Mouse (Mus musculus) intestine, postnatal 0 days (tissue): ENCODE data around the gene Nod1. TPM values are rescaled to one million over a fixed set of nuclear protein-coding genes. Genes with fewer than 3 reads are reported as not detected.

Experiments used
- ATAC-seq: fragments of 200-750 bp; cut with Nextera tagmentation; 2 replicates; pipeline ENCODE4 v1.8.0; 2017; ENCODE audit warnings: mild to moderate bottlenecking, moderate TSS enrichment, moderate library complexity
- H3K27ac ChIP-seq: fragments of 300-500 bp; sonication (generic); 2 replicates; pipeline ENCODE4 v1.5.1; 2014; ENCODE audit warnings: mild to moderate bottlenecking, low read depth, low read length, moderate library complexity
- H3K27me3 ChIP-seq: fragments of 300-500 bp; sonication (generic); replicated peaks from 2 replicates; pipeline ENCODE4 v1.6.1; 2014; ENCODE audit warnings: low read length, mixed read lengths; ENCODE audit not compliant: control insufficient read depth, insufficient read depth
- H3K36me3 ChIP-seq: fragments of 300-500 bp; sonication (generic); 2 replicates; pipeline ENCODE4 v1.6.1; 2014; ENCODE audit warnings: mild to moderate bottlenecking, moderate library complexity; ENCODE audit not compliant: control insufficient read depth, insufficient read depth
- H3K4me1 ChIP-seq: fragments of 300-500 bp; sonication (generic); replicated peaks from 2 replicates; pipeline ENCODE4 v1.6.1; 2014; ENCODE audit warnings: antibody characterized with exemption, low read length, mixed read lengths; ENCODE audit not compliant: control insufficient read depth, insufficient read depth
- H3K4me2 ChIP-seq: fragments of 300-500 bp; sonication (generic); replicated peaks from 2 replicates; pipeline ENCODE4 v1.6.1; 2014; ENCODE audit warnings: low read depth, mild to moderate bottlenecking, moderate library complexity
- H3K4me3 ChIP-seq: fragments of 300-500 bp; sonication (generic); 2 replicates; pipeline ENCODE4 v1.5.1; 2014; ENCODE audit warnings: low read depth, low read length
- H3K9ac ChIP-seq: fragments of 300-500 bp; sonication (generic); 2 replicates; pipeline ENCODE4 v1.6.1; 2014; ENCODE audit warnings: mild to moderate bottlenecking, low read depth, low read length
- H3K9me3 ChIP-seq: fragments of 300-500 bp; sonication (generic); 2 replicates; pipeline ENCODE4 v1.6.1; 2016; ENCODE audit warnings: mixed run types; ENCODE audit not compliant: control insufficient read depth
- CTCF ChIP-seq: sonication (generic); IDR thresholded peaks from 2 replicates; pipeline ENCODE4 v1.5.1; 2016; ENCODE audit warnings: low read depth, mild to moderate bottlenecking, control low read depth, antibody characterized with exemption, moderate library complexity
- WGBS: fragments of 180-500 bp; shearing (Covaris S2); extraction: QIAGEN DNeasy Blood & Tissue Kit; methylation state at CpG from one replicate; pipeline ENCODE4 v1.1.7; 2014; 5-methylcytosine and 5-hydroxymethylcytosine counted together
- polyA plus RNA-seq: library from polyadenylated mRNA; unstranded; fragments of >200 nt; fragmentation: Nextera tagmentation; extraction: Ambion mirVana; gene quantifications from 2 replicates; pipeline ENCODE4 v1.2.1, GENCODE M21; 2015

Nod1 gene
- polyA plus RNA-seq, 1 experiment from 2014 or later, result 2.7 TPM

GRCm38 (mm10) chr6:54971731-54972110 lies 691 bp downstream of the Nod1 start:
- no peaks in the 10 kb centered on the region for H3K4me1 ChIP-seq
- ATAC-seq, result peak; percentile 14; the same call in 1 of the 2 replicates
- H3K9ac ChIP-seq, result peak overlapping the region; percentile 74; the same call in 1 of the 2 replicates
- H3K9me3 ChIP-seq, result no peaks in the 10 kb centered on the region
- WGBS, result 26% methylated on average over 8 of the region's 8 CpGs
- no peak for TF ChIP-seq CTCF
- H3K4me3 ChIP-seq, result peak overlapping the region; percentile 68
- H3K36me3 ChIP-seq, result no peaks in the 10 kb centered on the region
- no peaks in the 10 kb centered on the region for H3K27me3 ChIP-seq
- peak overlapping the region; percentile 94 for H3K4me2 ChIP-seq
- peak overlapping the region; percentile 73 for H3K27ac ChIP-seq

GRCm38 (mm10) chr6:54970506-54970905 lies 1.9 kb downstream of the Nod1 start:
- Histone ChIP-seq H3K36me3 (no peaks in the 10 kb centered on the region), H3K9ac (no peak overlapping the region), H3K27me3 (no peaks in the 10 kb centered on the region), H3K4me3 (no peak overlapping the region), H3K9me3 (no peaks in the 10 kb centered on the region), H3K4me1 (no peaks in the 10 kb centered on the region), H3K4me2 (no peak overlapping the region), H3K27ac (no peak overlapping the region)
- TF ChIP-seq CTCF, result no peak
- ATAC-seq, result no peak
- 69% methylated on average over 9 of the region's 9 CpGs for WGBS

- no peak overlapping the region for H3K27ac ChIP-seq
- 87% methylated on average over 2 of the region's 2 CpGs for WGBS
- no peaks in the 10 kb centered on the region for H3K36me3 ChIP-seq
- no peak for ATAC-seq
- no peak overlapping the region for H3K4me3 ChIP-seq
- H3K4me1 ChIP-seq, result no peaks in the 10 kb centered on the region
- no peaks in the 10 kb centered on the region for H3K9me3 ChIP-seq
- no peak overlapping the region for H3K4me2 ChIP-seq
- no peak overlapping the region for H3K9ac ChIP-seq
- no peak for TF ChIP-seq CTCF
- H3K27me3 ChIP-seq, result no peaks in the 10 kb centered on the region
Measured at GRCm38 (mm10) chr6:54969801-54970200, 2.6 kb downstream of the Nod1 start.

- H3K4me1 ChIP-seq, result no peaks in the 10 kb centered on the region
- H3K27ac ChIP-seq, result no peak overlapping the region
- no peaks in the 10 kb centered on the region for H3K36me3 ChIP-seq
- 22% methylated on average over 10 of the region's 10 CpGs for WGBS
- H3K4me2 ChIP-seq, result peak overlapping the region; percentile 42
- H3K9me3 ChIP-seq, result no peaks in the 10 kb centered on the region
- no peaks in the 10 kb centered on the region for H3K27me3 ChIP-seq
- TF ChIP-seq CTCF, result no peak
- peak; percentile 57 for ATAC-seq
- H3K4me3 ChIP-seq, result no peak overlapping the region
- H3K9ac ChIP-seq, result no peak overlapping the region; the same call in 1 of the 2 replicates
Measured at GRCm38 (mm10) chr6:54967591-54967990, 4.8 kb downstream of the Nod1 start.

- H3K9ac ChIP-seq, result no peak overlapping the region
- H3K36me3 ChIP-seq, result no peaks in the 10 kb centered on the region
- H3K27ac ChIP-seq, result no peak overlapping the region
- 43% methylated on average over 5 of the region's 5 CpGs for WGBS
- H3K4me2 ChIP-seq, result no peak overlapping the region
- no peaks in the 10 kb centered on the region for H3K27me3 ChIP-seq
- no peak overlapping the region for H3K4me3 ChIP-seq
- H3K4me1 ChIP-seq, result no peaks in the 10 kb centered on the region
- no peak for ATAC-seq
- no peaks in the 10 kb centered on the region for H3K9me3 ChIP-seq
- TF ChIP-seq CTCF, result no peak
Measured at GRCm38 (mm10) chr6:54965234-54965633, 7.2 kb downstream of the Nod1 start.

- H3K4me1 ChIP-seq, result no peaks in the 10 kb centered on the region
- no peak overlapping the region for H3K27ac ChIP-seq
- H3K36me3 ChIP-seq, result no peaks in the 10 kb centered on the region
- 59% methylated on average over 1 of the region's 1 CpGs for WGBS
- H3K4me3 ChIP-seq, result no peak overlapping the region
- H3K4me2 ChIP-seq, result no peak overlapping the region
- H3K27me3 ChIP-seq, result no peaks in the 10 kb centered on the region
- no peak for TF ChIP-seq CTCF
- no peak overlapping the region for H3K9ac ChIP-seq
- no peaks in the 10 kb centered on the region for H3K9me3 ChIP-seq
- no peak for ATAC-seq
Measured at GRCm38 (mm10) chr6:54964755-54965154, 7.7 kb downstream of the Nod1 start.

DNA sequence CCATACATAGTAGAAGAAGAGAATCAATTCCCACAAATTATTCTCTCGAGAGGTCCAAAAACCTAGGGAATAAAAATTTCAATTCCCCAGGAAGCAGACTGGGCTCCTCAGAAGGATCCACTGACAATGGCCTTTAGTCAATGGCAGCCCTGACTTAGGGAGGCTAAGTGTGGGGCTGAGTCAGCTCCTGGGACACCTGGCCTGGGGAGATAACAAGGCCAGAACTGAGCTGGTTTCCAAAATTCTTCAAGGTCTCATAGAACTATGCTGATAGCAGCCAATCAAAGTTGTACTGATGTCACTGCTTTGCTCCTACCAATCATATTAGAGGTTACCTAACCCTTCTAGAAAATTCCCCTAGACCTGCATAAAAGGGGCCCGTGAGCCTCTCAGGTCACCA lies 8.8 kb downstream of the Nod1 start:
- no peak for TF ChIP-seq CTCF
- Histone ChIP-seq H3K9ac (no peak overlapping the region), H3K4me2 (no peak overlapping the region), H3K4me1 (no peaks in the 10 kb centered on the region), H3K9me3 (no peaks in the 10 kb centered on the region), H3K4me3 (no peak overlapping the region), H3K27me3 (no peaks in the 10 kb centered on the region), H3K27ac (no peak overlapping the region), H3K36me3 (no peaks in the 10 kb centered on the region)
- WGBS, result 80% methylated on average over 2 of the region's 2 CpGs
- ATAC-seq, result no peak
